Mouse (Mus musculus): ENCODE measurements around the gene Rrp1. TPM values are rescaled to one million over a fixed set of nuclear protein-coding genes. Genes with fewer than 3 reads are reported as not detected.

The Rrp1 gene
- total and polyA plus RNA-seq, 2 experiments from 2014 or later = 86.6 to 177 TPM

GRCm38 (mm10) chr10:78446195-78446594 is 33.4 kb upstream of the Rrp1 start:
- TF ChIP-seq EP300 (IDR thresholded peaks at IDR 0.05; ENCODE audit: low read depth) (no peak), CTCF (IDR thresholded peaks at IDR 0.05; ENCODE audit: low read depth) (no peak)
- no peak for ATAC-seq (ENCODE audit: insufficient read depth, low read depth)
- no peak for DNase-seq (ENCODE audit: low spot score)
- Histone ChIP-seq H3K36me3 (replicated peaks; ENCODE audit: control insufficient read depth, insufficient read depth, low read length) (peaks cover 45% of the 10 kb centered on the region), H3K4me1 (ENCODE audit: control insufficient read depth, insufficient read depth) (no peaks in the 10 kb centered on the region), H3K9ac (replicated peaks; ENCODE audit: low read depth, low read length) (no peak overlapping the region), H3K4me3 (ENCODE audit: low read depth, low read length) (no peak overlapping the region), H3K27ac (ENCODE audit: low read depth) (no peak overlapping the region), H3K9me3 (replicated peaks; ENCODE audit: control insufficient read depth, low read length) (no peaks in the 10 kb centered on the region), H3K4me2 (ENCODE audit: low read depth, low read length) (no peak overlapping the region), H3K27me3 (ENCODE audit: control insufficient read depth, insufficient read depth, low read length) (no peaks in the 10 kb centered on the region)
- WGBS = 93% methylated on average over 3 of the region's 3 CpGs

- no peak for TF ChIP-seq EP300 (IDR thresholded peaks at IDR 0.05; ENCODE audit: low read depth)
- no peak for TF ChIP-seq CTCF (IDR thresholded peaks at IDR 0.05; ENCODE audit: low read depth)
- no peak overlapping the region for H3K4me2 ChIP-seq (ENCODE audit: low read depth, low read length)
- no peaks in the 10 kb centered on the region for H3K9me3 ChIP-seq (replicated peaks; ENCODE audit: control insufficient read depth, low read length)
- H3K4me3 ChIP-seq (ENCODE audit: low read depth, low read length) = no peak overlapping the region
- no peaks in the 10 kb centered on the region for H3K27me3 ChIP-seq (ENCODE audit: control insufficient read depth, insufficient read depth, low read length)
- H3K4me1 ChIP-seq (ENCODE audit: control insufficient read depth, insufficient read depth) = no peaks in the 10 kb centered on the region
- no peak for ATAC-seq (ENCODE audit: insufficient read depth, low read depth)
- WGBS = 89% methylated on average over 3 of the region's 3 CpGs
- H3K9ac ChIP-seq (replicated peaks; ENCODE audit: low read depth, low read length) = no peak overlapping the region
- DNase-seq (ENCODE audit: low spot score) = no peak
- H3K27ac ChIP-seq (ENCODE audit: low read depth) = no peak overlapping the region
- peaks cover 18% of the 10 kb centered on the region for H3K36me3 ChIP-seq (replicated peaks; ENCODE audit: control insufficient read depth, insufficient read depth, low read length)
Measured at GRCm38 (mm10) chr10:78442292-78442691, 29.4 kb upstream of the Rrp1 start.

GRCm38 (mm10) chr10:78441606-78442005 is 28.8 kb upstream of the Rrp1 start:
- Histone ChIP-seq H3K4me1 (ENCODE audit: control insufficient read depth, insufficient read depth) (no peaks in the 10 kb centered on the region), H3K4me3 (ENCODE audit: low read depth, low read length) (no peak overlapping the region), H3K27ac (ENCODE audit: low read depth) (no peak overlapping the region), H3K36me3 (replicated peaks; ENCODE audit: control insufficient read depth, insufficient read depth, low read length) (peaks cover 13% of the 10 kb centered on the region), H3K9me3 (replicated peaks; ENCODE audit: control insufficient read depth, low read length) (no peaks in the 10 kb centered on the region), H3K4me2 (ENCODE audit: low read depth, low read length) (no peak overlapping the region), H3K9ac (replicated peaks; ENCODE audit: low read depth, low read length) (no peak overlapping the region), H3K27me3 (ENCODE audit: control insufficient read depth, insufficient read depth, low read length) (no peaks in the 10 kb centered on the region)
- TF ChIP-seq CTCF (IDR thresholded peaks at IDR 0.05; ENCODE audit: low read depth) (no peak), EP300 (IDR thresholded peaks at IDR 0.05; ENCODE audit: low read depth) (no peak)
- DNase-seq (ENCODE audit: low spot score) (no peak), ATAC-seq (ENCODE audit: insufficient read depth, low read depth) (no peak)
- 86% methylated on average over 5 of the region's 5 CpGs for WGBS

GRCm38 (mm10) chr10:78440812-78441211 is 28.0 kb upstream of the Rrp1 start:
- no peak for ATAC-seq (ENCODE audit: insufficient read depth, low read depth)
- no peaks in the 10 kb centered on the region for H3K27me3 ChIP-seq (ENCODE audit: control insufficient read depth, insufficient read depth, low read length)
- H3K9ac ChIP-seq (replicated peaks; ENCODE audit: low read depth, low read length) = no peak overlapping the region

GRCm38 (mm10) chr10:78439990-78440389 is 27.1 kb upstream of the Rrp1 start:
- TF ChIP-seq CTCF (IDR thresholded peaks at IDR 0.05; ENCODE audit: low read depth) = no peak
- Histone ChIP-seq H3K27me3 (ENCODE audit: control insufficient read depth, insufficient read depth, low read length) (no peaks in the 10 kb centered on the region), H3K9me3 (replicated peaks; ENCODE audit: control insufficient read depth, low read length) (no peaks in the 10 kb centered on the region), H3K4me1 (ENCODE audit: control insufficient read depth, insufficient read depth) (no peaks in the 10 kb centered on the region), H3K27ac (ENCODE audit: low read depth) (no peak overlapping the region), H3K9ac (replicated peaks; ENCODE audit: low read depth, low read length) (no peak overlapping the region), H3K4me3 (ENCODE audit: low read depth, low read length) (no peak overlapping the region), H3K36me3 (replicated peaks; ENCODE audit: control insufficient read depth, insufficient read depth, low read length) (peaks cover 8% of the 10 kb centered on the region), H3K4me2 (ENCODE audit: low read depth, low read length) (no peak overlapping the region)
- DNase-seq (ENCODE audit: low spot score) (no peak), ATAC-seq (ENCODE audit: insufficient read depth, low read depth) (no peak)
- 78% methylated on average over 7 of the region's 7 CpGs for WGBS

More at GRCm38 (mm10) chr10:78440812-78441211, 28.0 kb upstream of the Rrp1 start:
- no peaks in the 10 kb centered on the region for H3K4me1 ChIP-seq (ENCODE audit: control insufficient read depth, insufficient read depth)
- H3K36me3 ChIP-seq (replicated peaks; ENCODE audit: control insufficient read depth, insufficient read depth, low read length) = peaks cover 8% of the 10 kb centered on the region
- WGBS = 70% methylated on average over 9 of the region's 9 CpGs
- TF ChIP-seq EP300 (IDR thresholded peaks at IDR 0.05; ENCODE audit: low read depth) (no peak), CTCF (IDR thresholded peaks at IDR 0.05; ENCODE audit: low read depth) (peak; percentile 61)
- H3K4me3 ChIP-seq (ENCODE audit: low read depth, low read length) = no peak overlapping the region
- no peak for DNase-seq (ENCODE audit: low spot score)
- no peak overlapping the region for H3K27ac ChIP-seq (ENCODE audit: low read depth)
- H3K4me2 ChIP-seq (ENCODE audit: low read depth, low read length) = no peak overlapping the region
- no peaks in the 10 kb centered on the region for H3K9me3 ChIP-seq (replicated peaks; ENCODE audit: control insufficient read depth, low read length)

- H3K9ac ChIP-seq (replicated peaks; ENCODE audit: low read depth, low read length) = no peak overlapping the region
- WGBS = 61% methylated on average over 5 of the region's 5 CpGs
- DNase-seq (ENCODE audit: low spot score) = no peak
Measured at GRCm38 (mm10) chr10:78439550-78439949, 26.7 kb upstream of the Rrp1 start.

More at GRCm38 (mm10) chr10:78439550-78439949, 26.7 kb upstream of the Rrp1 start:
- no peaks in the 10 kb centered on the region for H3K27me3 ChIP-seq (ENCODE audit: control insufficient read depth, insufficient read depth, low read length)
- H3K4me2 ChIP-seq (ENCODE audit: low read depth, low read length) = no peak overlapping the region
- no peaks in the 10 kb centered on the region for H3K4me1 ChIP-seq (ENCODE audit: control insufficient read depth, insufficient read depth)
- no peak for ATAC-seq (ENCODE audit: insufficient read depth, low read depth)
- H3K36me3 ChIP-seq (replicated peaks; ENCODE audit: control insufficient read depth, insufficient read depth, low read length) = peaks cover 8% of the 10 kb centered on the region; the same call in 1 of the 2 replicates
- no peak for TF ChIP-seq EP300 (IDR thresholded peaks at IDR 0.05; ENCODE audit: low read depth)
- TF ChIP-seq CTCF (IDR thresholded peaks at IDR 0.05; ENCODE audit: low read depth) = peak; percentile 45
- no peak overlapping the region for H3K4me3 ChIP-seq (ENCODE audit: low read depth, low read length)
- no peak overlapping the region for H3K27ac ChIP-seq (ENCODE audit: low read depth)
- H3K9me3 ChIP-seq (replicated peaks; ENCODE audit: control insufficient read depth, low read length) = no peaks in the 10 kb centered on the region
